Mouse (Mus musculus) heart, embryonic 14.5 days (tissue): ENCODE results near the gene Adamts3. TPM values are rescaled to one million over a fixed set of nuclear protein-coding genes. Genes with fewer than 3 reads are reported as not detected.

ENCODE experiments used
- ATAC-seq: fragments of 200-750 bp; cut with Nextera tagmentation; 2 replicates; pipeline ENCODE4 v1.8.0; 2017; ENCODE audit warnings: low read depth, moderate TSS enrichment; ENCODE audit not compliant: insufficient number of reproducible peaks, insufficient read depth, low FRiP score
- H3K27ac ChIP-seq, 2 experiments: fragments of 200-500 bp in 1 of 2; fragments of 300-500 bp in 1 of 2; sonication (generic) in 1 of 2; replicated peaks in 1 of 2; 2 replicates each; pipeline ENCODE4 v1.5.1; 2012 to 2014; ENCODE audit warnings: low read depth in 2 of 2, low read length in 2 of 2, control low read depth in 1 of 2, mild to moderate bottlenecking in 1 of 2, mixed read lengths in 1 of 2; ENCODE audit not compliant: control insufficient read depth in 1 of 2, insufficient read depth in 1 of 2
- H3K27me3 ChIP-seq: fragments of 300-500 bp; sonication (generic); 2 replicates; pipeline ENCODE4 v1.6.1; 2014; ENCODE audit warnings: mild to moderate bottlenecking, low read length, control low read depth; ENCODE audit not compliant: control insufficient read depth, insufficient read depth
- H3K36me3 ChIP-seq: fragments of 300-500 bp; sonication (generic); 2 replicates; pipeline ENCODE4 v1.6.1; 2014; ENCODE audit warnings: mild to moderate bottlenecking, control low read depth, low read length, mixed read lengths; ENCODE audit not compliant: control insufficient read depth, insufficient read depth
- H3K4me1 ChIP-seq, 2 experiments: fragments of 200-500 bp in 1 of 2; fragments of 300-500 bp in 1 of 2; sonication (generic) in 1 of 2; 2 replicates each; pipeline ENCODE4 v1.6.1; 2012 to 2014; ENCODE audit warnings: low read length in 2 of 2, control low read depth in 1 of 2, mixed read lengths in 1 of 2; ENCODE audit not compliant: control insufficient read depth in 2 of 2, insufficient read depth in 2 of 2
- H3K4me2 ChIP-seq: fragments of 300-500 bp; sonication (generic); 2 replicates; pipeline ENCODE4 v1.6.1; 2014; ENCODE audit warnings: mild to moderate bottlenecking, low read length
- H3K4me3 ChIP-seq, 2 experiments: fragments of 200-500 bp in 1 of 2; fragments of 300-500 bp in 1 of 2; sonication (generic) in 1 of 2; 2 replicates each; pipeline ENCODE4 v1.5.1; 2012 to 2014; ENCODE audit warnings: low read length in 2 of 2, mild to moderate bottlenecking in 2 of 2, control low read depth in 1 of 2, low read depth in 1 of 2, moderate library complexity in 1 of 2; ENCODE audit not compliant: control insufficient read depth in 1 of 2, insufficient read depth in 1 of 2
- H3K9ac ChIP-seq: fragments of 300-500 bp; sonication (generic); 2 replicates; pipeline ENCODE4 v1.6.1; 2014; ENCODE audit warnings: mild to moderate bottlenecking, low read length
- H3K9me3 ChIP-seq: fragments of 300-500 bp; sonication (generic); 2 replicates; pipeline ENCODE4 v1.6.1; 2016; ENCODE audit warnings: low read length, control low read depth; ENCODE audit not compliant: control insufficient read depth
- WGBS: fragments of 180-500 bp; shearing (Covaris S2); extraction: QIAGEN DNeasy Blood & Tissue Kit; methylation state at CpG from one replicate; pipeline ENCODE4 v1.1.7; 2014; 5-methylcytosine and 5-hydroxymethylcytosine counted together
- polyA plus RNA-seq: library from polyadenylated mRNA; unstranded; fragments of >200 nt; fragmentation: Nextera tagmentation; extraction: Ambion mirVana; gene quantifications from 2 replicates; pipeline ENCODE4 v1.2.1, GENCODE M21; 2014

The Adamts3 gene
- polyA plus RNA-seq, 1 experiment from 2014 or later = 4.8 TPM

GRCm38 (mm10) chr5:89777411-89777810 is 105.7 kb downstream of the Adamts3 start:
- Histone ChIP-seq H3K36me3 (no peaks in the 10 kb centered on the region), H3K27ac (no peak overlapping the region), H3K4me2 (no peak overlapping the region), H3K4me1 (no peaks in the 10 kb centered on the region), H3K4me3 (no peak overlapping the region), H3K27me3 (no peaks in the 10 kb centered on the region), H3K9me3 (no peaks in the 10 kb centered on the region), H3K9ac (no peak overlapping the region)
- WGBS = 76% methylated on average over 4 of the region's 4 CpGs
- no peak for ATAC-seq

- Histone ChIP-seq H3K27me3 (no peaks in the 10 kb centered on the region), H3K4me1 (no peaks in the 10 kb centered on the region)
- WGBS = 63% methylated on average over 4 of the region's 4 CpGs
These were observed 112.3 kb downstream of the Adamts3 start for GRCm38 (mm10) chr5:89770655-89771355.

GRCm38 (mm10) chr5:89763189-89764187 is 119.6 kb downstream of the Adamts3 start:
- WGBS = 17% methylated on average over 11 of the region's 11 CpGs
- Histone ChIP-seq H3K4me1 (peaks cover 0 to 5% of the 10 kb centered on the region in 2 experiments; a peak in 2 of 4 replicates), H3K27me3 (no peaks in the 10 kb centered on the region), H3K27ac (no peak overlapping the region), H3K9ac (0 out of 2 replicates have a peak overlapping the region, but pooled peaks have one; percentile 30), H3K4me3 (no peak overlapping the region), H3K4me2 (peak overlapping the region; percentile 46; the same call in 1 of the 2 replicates), H3K36me3 (no peaks in the 10 kb centered on the region), H3K9me3 (no peaks in the 10 kb centered on the region)
- ATAC-seq = no peak

More at GRCm38 (mm10) chr5:89770655-89771355, 112.3 kb downstream of the Adamts3 start:
- ATAC-seq = no peak
- H3K36me3 ChIP-seq = no peaks in the 10 kb centered on the region
- H3K4me3 ChIP-seq = no peak overlapping the region
- H3K27ac ChIP-seq = no peak overlapping the region
- H3K4me2 ChIP-seq = no peak overlapping the region
- H3K9ac ChIP-seq = no peak overlapping the region
- no peaks in the 10 kb centered on the region for H3K9me3 ChIP-seq

- Histone ChIP-seq H3K36me3 (no peaks in the 10 kb centered on the region), H3K4me1 (peaks cover 0 to 5% of the 10 kb centered on the region in 2 experiments; a peak in 2 of 4 replicates), H3K27ac (no peak overlapping the region), H3K4me2 (no peak overlapping the region), H3K4me3 (no peak overlapping the region), H3K27me3 (no peaks in the 10 kb centered on the region), H3K9me3 (no peaks in the 10 kb centered on the region), H3K9ac (no peak overlapping the region)
- WGBS = 86% methylated on average over 4 of the region's 4 CpGs
- ATAC-seq = no peak
These were observed 122.8 kb downstream of the Adamts3 start for GRCm38 (mm10) chr5:89760368-89760767.

GRCm38 (mm10) chr5:89751836-89752235 is 131.3 kb downstream of the Adamts3 start:
- H3K9me3 ChIP-seq = peaks cover 3% of the 10 kb centered on the region; the same call in 1 of the 2 replicates
- WGBS = 87% methylated on average over 2 of the region's 2 CpGs
- no peak overlapping the region for H3K9ac ChIP-seq
- ATAC-seq = no peak
- peaks cover 5 to 9% of the 10 kb centered on the region in 2 experiments; a peak in 3 of 4 replicates for H3K4me1 ChIP-seq
- no peaks in the 10 kb centered on the region for H3K27me3 ChIP-seq
- no peak overlapping the region for H3K27ac ChIP-seq
- H3K36me3 ChIP-seq = no peaks in the 10 kb centered on the region
- no peak overlapping the region for H3K4me3 ChIP-seq
- H3K4me2 ChIP-seq = no peak overlapping the region

- ATAC-seq = no peak
- Histone ChIP-seq H3K27me3 (no peaks in the 10 kb centered on the region), H3K4me2 (no peak overlapping the region), H3K9ac (no peak overlapping the region), H3K36me3 (no peaks in the 10 kb centered on the region), H3K4me1 (peaks cover 5 to 9% of the 10 kb centered on the region in 2 experiments; a peak in 3 of 4 replicates), H3K27ac (peak overlapping the region in 1 of 2 experiments; percentile 68; a peak in 2 of 4 replicates), H3K4me3 (no peak overlapping the region), H3K9me3 (peaks cover 3% of the 10 kb centered on the region; the same call in 1 of the 2 replicates)
- 0% methylated on average over 2 of the region's 2 CpGs for WGBS
These were observed 134.8 kb downstream of the Adamts3 start for GRCm38 (mm10) chr5:89748185-89748884.

GRCm38 (mm10) chr5:89747149-89747659 is 135.9 kb downstream of the Adamts3 start:
- no peak overlapping the region for H3K9ac ChIP-seq
- no peak for ATAC-seq
- no peaks in the 10 kb centered on the region for H3K36me3 ChIP-seq
- WGBS = 66% methylated on average over 5 of the region's 5 CpGs
- no peak overlapping the region for H3K4me2 ChIP-seq
- H3K27me3 ChIP-seq = no peaks in the 10 kb centered on the region
- H3K4me3 ChIP-seq = no peak overlapping the region
- H3K4me1 ChIP-seq = peaks cover 5 to 9% of the 10 kb centered on the region in 2 experiments; a peak in 3 of 4 replicates
- H3K9me3 ChIP-seq = peaks cover 3% of the 10 kb centered on the region; the same call in 1 of the 2 replicates
- H3K27ac ChIP-seq = no peak overlapping the region
